Mouse (Mus musculus) forebrain, postnatal 0 days (tissue): ENCODE data around the gene Nova2. TPM values are rescaled to one million over a fixed set of nuclear protein-coding genes. Genes with fewer than 3 reads are reported as not detected.

ENCODE experiments used
- ATAC-seq: fragments of 200-750 bp; cut with Nextera tagmentation; 2 replicates; pipeline ENCODE4 v1.8.0; 2017; ENCODE audit warnings: mild to moderate bottlenecking, moderate library complexity
- DNase-seq: peaks from one replicate; pipeline ENCODE4 v3.0.0-alpha.2; 2015
- H3K27ac ChIP-seq: fragments of 300-500 bp; sonication (generic); 2 replicates; pipeline ENCODE4 v1.5.1; 2014; ENCODE audit warnings: low read depth, mild to moderate bottlenecking, antibody characterized with exemption, low read length, moderate library complexity, mixed read lengths
- H3K27me3 ChIP-seq: fragments of 300-500 bp; sonication (generic); 2 replicates; pipeline ENCODE4 v1.6.1; 2014; ENCODE audit warnings: mild to moderate bottlenecking, low read length, mixed read lengths; ENCODE audit not compliant: insufficient read depth
- H3K36me3 ChIP-seq: fragments of 300-500 bp; sonication (generic); 2 replicates; pipeline ENCODE4 v1.6.1; 2014; ENCODE audit warnings: mild to moderate bottlenecking, moderate library complexity; ENCODE audit not compliant: insufficient read depth
- H3K4me1 ChIP-seq: fragments of 300-500 bp; sonication (generic); 2 replicates; pipeline ENCODE4 v1.6.1; 2014; ENCODE audit warnings: antibody characterized with exemption; ENCODE audit not compliant: insufficient read depth
- H3K4me2 ChIP-seq: fragments of 300-500 bp; sonication (generic); 2 replicates; pipeline ENCODE4 v1.6.1; 2014; ENCODE audit warnings: low read depth, mild to moderate bottlenecking, moderate library complexity
- H3K4me3 ChIP-seq: fragments of 300-500 bp; sonication (generic); 2 replicates; pipeline ENCODE4 v1.5.1; 2014; ENCODE audit warnings: low read depth, low read length, mixed read lengths
- H3K9ac ChIP-seq: fragments of 300-500 bp; sonication (generic); 2 replicates; pipeline ENCODE4 v1.6.1; 2014; ENCODE audit warnings: mild to moderate bottlenecking
- H3K9me3 ChIP-seq: fragments of 300-500 bp; sonication (generic); 2 replicates; pipeline ENCODE4 v1.6.1; 2016; ENCODE audit warnings: low read length
- CTCF ChIP-seq: sonication (generic); IDR thresholded peaks from 2 replicates; pipeline ENCODE4 v1.5.1; 2016; ENCODE audit warnings: antibody characterized with exemption, control low read depth, low read depth
- WGBS: fragments of 180-500 bp; shearing (Covaris S2); extraction: QIAGEN DNeasy Blood & Tissue Kit; methylation state at CpG from one replicate; pipeline ENCODE4 v1.1.7; 2014; 5-methylcytosine and 5-hydroxymethylcytosine counted together
- polyA plus RNA-seq: library from polyadenylated mRNA; unstranded; fragments of >200 nt; fragmentation: Nextera tagmentation; extraction: Ambion mirVana; gene quantifications from 2 replicates; pipeline ENCODE4 v1.2.1, GENCODE M21; 2015
- total RNA-seq: library from RNA; depleted of rRNA; stranded (reverse); fragments of >200 nt; gene quantifications from 2 replicates; pipeline ENCODE4 v1.2.3, GENCODE M21; 2014; rRNA removed

Gene Nova2
- total and polyA plus RNA-seq, 2 experiments from 2014 or later: 11.4 to 19.5 TPM

- TF ChIP-seq CTCF: no peak
- WGBS: 80% methylated on average over 13 of the region's 13 CpGs
- ATAC-seq: no peak
These were observed 81.6 kb downstream of the Nova2 start for GRCm38 (mm10) chr7:19007026-19007977.

GRCm38 (mm10) chr7:19010581-19010980, 84.9 kb downstream of the Nova2 start:
- Histone ChIP-seq H3K4me3 (no peak overlapping the region), H3K4me1 (peaks cover 6% of the 10 kb centered on the region), H3K27ac (no peak overlapping the region), H3K36me3 (peaks cover 13% of the 10 kb centered on the region), H3K4me2 (no peak overlapping the region), H3K9me3 (no peaks in the 10 kb centered on the region), H3K27me3 (no peaks in the 10 kb centered on the region), H3K9ac (no peak overlapping the region)
- no peak for DNase-seq
- ATAC-seq: no peak
- no peak for TF ChIP-seq CTCF
- 77% methylated on average over 7 of the region's 7 CpGs for WGBS

More at GRCm38 (mm10) chr7:19007026-19007977, 81.6 kb downstream of the Nova2 start:
- Histone ChIP-seq H3K27ac (no peak overlapping the region), H3K9ac (no peak overlapping the region), H3K4me2 (no peak overlapping the region), H3K4me3 (no peak overlapping the region), H3K4me1 (peaks cover 20% of the 10 kb centered on the region), H3K27me3 (no peaks in the 10 kb centered on the region), H3K9me3 (no peaks in the 10 kb centered on the region), H3K36me3 (peaks cover 17% of the 10 kb centered on the region)
- no peak for DNase-seq

GRCm38 (mm10) chr7:19012025-19012621, 86.4 kb downstream of the Nova2 start:
- H3K4me1 ChIP-seq: no peaks in the 10 kb centered on the region
- no peak for TF ChIP-seq CTCF
- peak overlapping the region; percentile 39 for H3K4me2 ChIP-seq
- DNase-seq: no peak
- H3K9ac ChIP-seq: peak overlapping the region; percentile 40
- no peak overlapping the region for H3K27ac ChIP-seq
- H3K36me3 ChIP-seq: 0 out of 2 replicates have a peak, but pooled peaks cover 3% of the 10 kb centered on the region
- ATAC-seq: no peak
- WGBS: 6% methylated on average over 26 of the region's 31 CpGs
- peak overlapping the region; percentile 12; the same call in 1 of the 2 replicates for H3K4me3 ChIP-seq
- H3K9me3 ChIP-seq: no peaks in the 10 kb centered on the region
- H3K27me3 ChIP-seq: no peaks in the 10 kb centered on the region

- no peak for ATAC-seq
- no peak for TF ChIP-seq CTCF
- no peak overlapping the region for H3K4me3 ChIP-seq
- no peak overlapping the region for H3K27ac ChIP-seq
- 59% methylated on average over 2 of the region's 2 CpGs for WGBS
- no peak overlapping the region for H3K9ac ChIP-seq
- H3K9me3 ChIP-seq: no peaks in the 10 kb centered on the region
- H3K36me3 ChIP-seq: no peaks in the 10 kb centered on the region
- H3K4me1 ChIP-seq: no peaks in the 10 kb centered on the region
- no peak for DNase-seq
- H3K27me3 ChIP-seq: no peaks in the 10 kb centered on the region
- H3K4me2 ChIP-seq: no peak overlapping the region
These were observed 87.2 kb downstream of the Nova2 start for GRCm38 (mm10) chr7:19012882-19013281.

GRCm38 (mm10) chr7:19014452-19014851, 88.8 kb downstream of the Nova2 start:
- no peak overlapping the region for H3K4me3 ChIP-seq
- H3K27me3 ChIP-seq: no peaks in the 10 kb centered on the region
- WGBS: 70% methylated on average over 15 of the region's 15 CpGs
- no peaks in the 10 kb centered on the region for H3K9me3 ChIP-seq
- no peaks in the 10 kb centered on the region for H3K36me3 ChIP-seq
- no peak overlapping the region for H3K27ac ChIP-seq
- no peak overlapping the region for H3K9ac ChIP-seq
- TF ChIP-seq CTCF: no peak
- H3K4me1 ChIP-seq: no peaks in the 10 kb centered on the region
- DNase-seq: no peak
- ATAC-seq: no peak
- no peak overlapping the region for H3K4me2 ChIP-seq

Other genes with a start within 250 kb of the Nova2 start
- not detected in 2 replicates for gene Psg20, start 239.7 kb upstream of the Nova2 start, total RNA-seq
- gene Psg20, start 239.7 kb upstream of the Nova2 start, polyA plus RNA-seq: not detected in 2 replicates
- not detected in 2 replicates for gene Psg22, start 207.8 kb upstream of the Nova2 start, total RNA-seq
- gene Psg22, start 207.8 kb upstream of the Nova2 start, polyA plus RNA-seq: not detected in 2 replicates
- gene Psg19, start 127.4 kb upstream of the Nova2 start, total RNA-seq: not detected in 2 replicates
- gene Psg19, start 127.4 kb upstream of the Nova2 start, polyA plus RNA-seq: not detected in 2 replicates
- not detected in 2 replicates for gene Psg17, start 104.3 kb upstream of the Nova2 start, total RNA-seq
- not detected in 2 replicates for gene Psg17, start 104.3 kb upstream of the Nova2 start, polyA plus RNA-seq
- 0.95 and 2.1 TPM in 2 replicates for gene Mill2, start 85.9 kb upstream of the Nova2 start, total RNA-seq
- gene Mill2, start 85.9 kb upstream of the Nova2 start, polyA plus RNA-seq: 0.53 and 0.54 TPM in 2 replicates
- gene Pglyrp1, start 54.6 kb upstream of the Nova2 start, total RNA-seq: 13.8 and 14.9 TPM in 2 replicates
- gene Pglyrp1, start 54.6 kb upstream of the Nova2 start, polyA plus RNA-seq: 26.9 and 27.0 TPM in 2 replicates
- 12.8 and 17.2 TPM in 2 replicates for gene Ccdc61, start 15.5 kb upstream of the Nova2 start, total RNA-seq
- 21.6 and 23.2 TPM in 2 replicates for gene Ccdc61, start 15.5 kb upstream of the Nova2 start, polyA plus RNA-seq
- gene Nanos2, start 61.5 kb downstream of the Nova2 start, total RNA-seq: 1.5 and 2.0 TPM in 2 replicates
- gene Nanos2, start 61.5 kb downstream of the Nova2 start, polyA plus RNA-seq: 0.49 and 0.76 TPM in 2 replicates
- gene Mypop, start 65.4 kb downstream of the Nova2 start, total RNA-seq: 12.3 and 13.9 TPM in 2 replicates
- gene Mypop, start 65.4 kb downstream of the Nova2 start, polyA plus RNA-seq: 3.8 and 4.3 TPM in 2 replicates
- 101 and 129 TPM in 2 replicates for gene Irf2bp1, start 78.2 kb downstream of the Nova2 start, total RNA-seq
- gene Irf2bp1, start 78.2 kb downstream of the Nova2 start, polyA plus RNA-seq: 27.0 and 27.2 TPM in 2 replicates
- not detected in 2 replicates for gene Foxa3, start 97.7 kb downstream of the Nova2 start, total RNA-seq
- not detected in 2 replicates for gene Foxa3, start 97.7 kb downstream of the Nova2 start, polyA plus RNA-seq
- gene Sympk, start 98.5 kb downstream of the Nova2 start, total RNA-seq: 70.3 and 73.8 TPM in 2 replicates
- gene Sympk, start 98.5 kb downstream of the Nova2 start, polyA plus RNA-seq: 16.6 and 20.0 TPM in 2 replicates
- gene Rsph6a, start 128.8 kb downstream of the Nova2 start, total RNA-seq: 0.19 and 0.23 TPM in 2 replicates
- 0.09 and 0.23 TPM in 2 replicates for gene Rsph6a, start 128.8 kb downstream of the Nova2 start, polyA plus RNA-seq
- gene Dmwd, start 150.3 kb downstream of the Nova2 start, total RNA-seq: 96.5 and 122 TPM in 2 replicates
- 43.6 and 43.8 TPM in 2 replicates for gene Dmwd, start 150.3 kb downstream of the Nova2 start, polyA plus RNA-seq
- 16.2 and 20.8 TPM in 2 replicates for gene Dmpk, start 158.0 kb downstream of the Nova2 start, total RNA-seq
- 2.2 and 3.0 TPM in 2 replicates for gene Dmpk, start 158.0 kb downstream of the Nova2 start, polyA plus RNA-seq
- gene Six5, start 168.7 kb downstream of the Nova2 start, total RNA-seq: 3.0 and 4.1 TPM in 2 replicates
- 0.97 and 1.0 TPM in 2 replicates for gene Six5, start 168.7 kb downstream of the Nova2 start, polyA plus RNA-seq
- 5.3 and 8.9 TPM in 2 replicates for gene Gm4969, start 192.5 kb downstream of the Nova2 start, total RNA-seq
- gene Gm4969, start 192.5 kb downstream of the Nova2 start, polyA plus RNA-seq: 8.3 and 10.6 TPM in 2 replicates
- 19.8 and 22.8 TPM in 2 replicates for gene Fbxo46, start 194.0 kb downstream of the Nova2 start, total RNA-seq
- 8.4 and 11.9 TPM in 2 replicates for gene Fbxo46, start 194.0 kb downstream of the Nova2 start, polyA plus RNA-seq
- gene Qpctl, start 223.4 kb downstream of the Nova2 start, total RNA-seq: 12.3 and 14.4 TPM in 2 replicates
- gene Qpctl, start 223.4 kb downstream of the Nova2 start, polyA plus RNA-seq: 19.8 and 23.3 TPM in 2 replicates
- 50.0 and 88.1 TPM in 2 replicates for gene Snrpd2, start 223.8 kb downstream of the Nova2 start, total RNA-seq
- gene Snrpd2, start 223.8 kb downstream of the Nova2 start, polyA plus RNA-seq: 124 and 172 TPM in 2 replicates
- 16.9 and 20.2 TPM in 2 replicates for gene Gipr, start 240.2 kb downstream of the Nova2 start, total RNA-seq
- gene Gipr, start 240.2 kb downstream of the Nova2 start, polyA plus RNA-seq: 5.3 and 8.0 TPM in 2 replicates